Mouse (Mus musculus): ENCODE measurements around the gene Dpf3. TPM values are rescaled to one million over a fixed set of nuclear protein-coding genes. Genes with fewer than 3 reads are reported as not detected.

The Dpf3 gene
- polyA plus RNA-seq, 1 experiment from 2014 or later: 15.5 TPM

GRCm38 (mm10) chr12:83209461-83209860 lies 278.1 kb downstream of the Dpf3 start:
- H3K27ac ChIP-seq (ENCODE audit: low read depth, low read length): peak overlapping the region; percentile 55; the same call in 1 of the 2 replicates
- WGBS: 37% methylated on average over 6 of the region's 6 CpGs
- H3K36me3 ChIP-seq (ENCODE audit: control insufficient read depth, insufficient read depth, low read length): no peaks in the 10 kb centered on the region
- no peak overlapping the region for H3K4me3 ChIP-seq (ENCODE audit: low read length)
- no peaks in the 10 kb centered on the region for H3K9me3 ChIP-seq (ENCODE audit: control insufficient read depth, low read length)
- no peak overlapping the region for H3K9ac ChIP-seq (ENCODE audit: low read depth, low read length)
- H3K27me3 ChIP-seq (ENCODE audit: control insufficient read depth, insufficient read depth, low read length): no peaks in the 10 kb centered on the region
- ATAC-seq (ENCODE audit: low FRiP score, low TSS enrichment): no peak
- H3K4me1 ChIP-seq (ENCODE audit: control insufficient read depth, insufficient read depth, low read length): peaks cover 33% of the 10 kb centered on the region
- H3K4me2 ChIP-seq (replicated peaks; ENCODE audit: low read depth, low read length): no peak overlapping the region

DNA sequence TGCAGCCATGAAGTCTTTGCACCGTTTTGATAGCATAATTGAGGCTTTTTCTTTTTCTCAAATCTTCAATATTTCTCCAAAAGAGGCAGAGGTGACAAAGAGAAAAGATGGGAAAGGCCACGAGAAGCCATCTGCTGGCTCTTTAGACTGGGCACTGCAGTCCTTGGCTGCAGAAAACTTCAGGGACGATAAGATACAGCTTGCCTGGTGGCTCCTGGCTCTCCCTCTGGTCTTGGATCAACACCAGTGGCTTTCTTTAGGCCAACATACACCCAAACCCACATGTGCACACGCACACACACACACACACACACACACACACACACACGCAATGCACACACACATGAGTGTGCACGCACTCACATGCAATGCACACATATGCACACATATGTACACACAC lies 278.7 kb downstream of the Dpf3 start:
- no peak overlapping the region for H3K4me2 ChIP-seq (replicated peaks; ENCODE audit: low read depth, low read length)
- peaks cover 29% of the 10 kb centered on the region for H3K4me1 ChIP-seq (ENCODE audit: control insufficient read depth, insufficient read depth, low read length)
- no peaks in the 10 kb centered on the region for H3K9me3 ChIP-seq (ENCODE audit: control insufficient read depth, low read length)
- peak overlapping the region; percentile 39; the same call in 1 of the 2 replicates for H3K27ac ChIP-seq (ENCODE audit: low read depth, low read length)
- H3K4me3 ChIP-seq (ENCODE audit: low read length): no peak overlapping the region
- 61% methylated on average over 6 of the region's 6 CpGs for WGBS
- no peak for ATAC-seq (ENCODE audit: low FRiP score, low TSS enrichment)
- no peaks in the 10 kb centered on the region for H3K27me3 ChIP-seq (ENCODE audit: control insufficient read depth, insufficient read depth, low read length)
- no peak overlapping the region for H3K9ac ChIP-seq (ENCODE audit: low read depth, low read length)
- H3K36me3 ChIP-seq (ENCODE audit: control insufficient read depth, insufficient read depth, low read length): no peaks in the 10 kb centered on the region

DNA sequence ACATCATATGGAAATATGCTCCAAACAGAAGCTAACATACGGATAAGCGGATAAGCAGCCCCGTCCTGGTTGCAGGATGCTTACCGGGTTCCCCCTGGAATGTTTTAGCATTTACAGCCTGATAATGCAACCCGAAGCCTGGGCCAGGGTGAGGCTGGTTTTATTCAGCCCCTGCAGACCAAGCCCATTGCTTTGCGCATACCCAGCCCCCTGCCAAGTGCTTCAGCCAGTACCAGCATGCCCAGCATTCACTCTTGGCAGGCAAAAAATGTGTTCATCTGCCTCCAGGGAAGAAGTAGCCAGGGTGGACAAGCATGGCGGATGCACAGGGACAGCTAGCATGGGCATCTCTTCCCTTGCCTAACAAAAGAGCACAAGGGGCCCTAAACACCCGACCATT lies 279.5 kb downstream of the Dpf3 start:
- Histone ChIP-seq H3K4me3 (ENCODE audit: low read length) (no peak overlapping the region), H3K9ac (ENCODE audit: low read depth, low read length) (no peak overlapping the region), H3K36me3 (ENCODE audit: control insufficient read depth, insufficient read depth, low read length) (no peaks in the 10 kb centered on the region), H3K9me3 (ENCODE audit: control insufficient read depth, low read length) (no peaks in the 10 kb centered on the region), H3K4me1 (ENCODE audit: control insufficient read depth, insufficient read depth, low read length) (peaks cover 22% of the 10 kb centered on the region), H3K27ac (ENCODE audit: low read depth, low read length) (no peak overlapping the region), H3K4me2 (replicated peaks; ENCODE audit: low read depth, low read length) (no peak overlapping the region), H3K27me3 (ENCODE audit: control insufficient read depth, insufficient read depth, low read length) (no peaks in the 10 kb centered on the region)
- ATAC-seq (ENCODE audit: low FRiP score, low TSS enrichment): no peak
- WGBS: 59% methylated on average over 8 of the region's 8 CpGs

GRCm38 (mm10) chr12:83207481-83207880 lies 280.0 kb downstream of the Dpf3 start:
- H3K36me3 ChIP-seq (ENCODE audit: control insufficient read depth, insufficient read depth, low read length): no peaks in the 10 kb centered on the region
- H3K4me3 ChIP-seq (ENCODE audit: low read length): no peak overlapping the region
- WGBS: 65% methylated on average over 5 of the region's 5 CpGs
- ATAC-seq (ENCODE audit: low FRiP score, low TSS enrichment): no peak
- no peak overlapping the region for H3K4me2 ChIP-seq (replicated peaks; ENCODE audit: low read depth, low read length)
- H3K4me1 ChIP-seq (ENCODE audit: control insufficient read depth, insufficient read depth, low read length): peaks cover 22% of the 10 kb centered on the region
- no peaks in the 10 kb centered on the region for H3K27me3 ChIP-seq (ENCODE audit: control insufficient read depth, insufficient read depth, low read length)
- no peak overlapping the region for H3K27ac ChIP-seq (ENCODE audit: low read depth, low read length)
- no peak overlapping the region for H3K9ac ChIP-seq (ENCODE audit: low read depth, low read length)
- no peaks in the 10 kb centered on the region for H3K9me3 ChIP-seq (ENCODE audit: control insufficient read depth, low read length)

GRCm38 (mm10) chr12:83206866-83207265 lies 280.6 kb downstream of the Dpf3 start:
- WGBS: 62% methylated on average over 6 of the region's 6 CpGs
- no peak overlapping the region for H3K27ac ChIP-seq (ENCODE audit: low read depth, low read length)
- peaks cover 23% of the 10 kb centered on the region for H3K4me1 ChIP-seq (ENCODE audit: control insufficient read depth, insufficient read depth, low read length)
- no peak overlapping the region for H3K9ac ChIP-seq (ENCODE audit: low read depth, low read length)
- no peak overlapping the region for H3K4me3 ChIP-seq (ENCODE audit: low read length)
- H3K4me2 ChIP-seq (replicated peaks; ENCODE audit: low read depth, low read length): no peak overlapping the region
- no peaks in the 10 kb centered on the region for H3K9me3 ChIP-seq (ENCODE audit: control insufficient read depth, low read length)
- no peaks in the 10 kb centered on the region for H3K27me3 ChIP-seq (ENCODE audit: control insufficient read depth, insufficient read depth, low read length)
- no peaks in the 10 kb centered on the region for H3K36me3 ChIP-seq (ENCODE audit: control insufficient read depth, insufficient read depth, low read length)
- no peak for ATAC-seq (ENCODE audit: low FRiP score, low TSS enrichment)

- no peak overlapping the region for H3K9ac ChIP-seq (ENCODE audit: low read depth, low read length)
- H3K27me3 ChIP-seq (ENCODE audit: control insufficient read depth, insufficient read depth, low read length): no peaks in the 10 kb centered on the region
- ATAC-seq (ENCODE audit: low FRiP score, low TSS enrichment): no peak
- H3K4me3 ChIP-seq (ENCODE audit: low read length): no peak overlapping the region
- peaks cover 11% of the 10 kb centered on the region for H3K4me1 ChIP-seq (ENCODE audit: control insufficient read depth, insufficient read depth, low read length)
- H3K27ac ChIP-seq (ENCODE audit: low read depth, low read length): no peak overlapping the region
- WGBS: 60% methylated on average over 5 of the region's 5 CpGs
- no peaks in the 10 kb centered on the region for H3K9me3 ChIP-seq (ENCODE audit: control insufficient read depth, low read length)
- no peaks in the 10 kb centered on the region for H3K36me3 ChIP-seq (ENCODE audit: control insufficient read depth, insufficient read depth, low read length)
- no peak overlapping the region for H3K4me2 ChIP-seq (replicated peaks; ENCODE audit: low read depth, low read length)
Measured at GRCm38 (mm10) chr12:83204361-83204760, 283.2 kb downstream of the Dpf3 start.

GRCm38 (mm10) chr12:83201674-83202073 lies 285.8 kb downstream of the Dpf3 start:
- no peaks in the 10 kb centered on the region for H3K9me3 ChIP-seq (ENCODE audit: control insufficient read depth, low read length)
- H3K36me3 ChIP-seq (ENCODE audit: control insufficient read depth, insufficient read depth, low read length): no peaks in the 10 kb centered on the region
- no peak overlapping the region for H3K4me2 ChIP-seq (replicated peaks; ENCODE audit: low read depth, low read length)
- ATAC-seq (ENCODE audit: low FRiP score, low TSS enrichment): no peak
- no peak overlapping the region for H3K9ac ChIP-seq (ENCODE audit: low read depth, low read length)
- peaks cover 7% of the 10 kb centered on the region for H3K4me1 ChIP-seq (ENCODE audit: control insufficient read depth, insufficient read depth, low read length)
- H3K4me3 ChIP-seq (ENCODE audit: low read length): no peak overlapping the region
- H3K27ac ChIP-seq (ENCODE audit: low read depth, low read length): no peak overlapping the region
- H3K27me3 ChIP-seq (ENCODE audit: control insufficient read depth, insufficient read depth, low read length): no peaks in the 10 kb centered on the region
- WGBS: 23% methylated on average over 3 of the region's 3 CpGs

DNA sequence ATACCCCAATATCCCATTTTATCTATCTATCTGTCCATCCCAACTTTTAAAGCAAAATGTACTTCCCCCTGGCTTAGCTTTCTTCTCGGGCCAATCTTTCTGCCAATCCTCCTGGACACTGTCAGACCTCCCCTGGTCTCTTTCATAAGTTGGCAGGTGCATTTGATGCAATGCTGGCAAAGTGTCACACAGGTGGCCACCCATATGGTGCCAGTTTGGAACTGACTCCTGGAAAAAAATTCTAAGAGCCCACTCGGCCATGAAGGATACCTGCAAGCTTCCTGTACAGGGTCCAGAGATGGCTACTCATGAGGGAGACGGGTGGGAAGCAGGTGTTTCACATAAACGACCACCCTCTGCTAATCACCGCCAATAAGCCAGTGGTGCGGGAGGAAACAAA lies 307.0 kb downstream of the Dpf3 start:
- Histone ChIP-seq H3K27me3 (ENCODE audit: control insufficient read depth, insufficient read depth, low read length) (no peaks in the 10 kb centered on the region), H3K36me3 (ENCODE audit: control insufficient read depth, insufficient read depth, low read length) (no peaks in the 10 kb centered on the region), H3K9me3 (ENCODE audit: control insufficient read depth, low read length) (no peaks in the 10 kb centered on the region), H3K9ac (ENCODE audit: low read depth, low read length) (no peak overlapping the region), H3K4me1 (ENCODE audit: control insufficient read depth, insufficient read depth, low read length) (no peaks in the 10 kb centered on the region), H3K4me2 (replicated peaks; ENCODE audit: low read depth, low read length) (no peak overlapping the region), H3K4me3 (ENCODE audit: low read length) (no peak overlapping the region), H3K27ac (ENCODE audit: low read depth, low read length) (no peak overlapping the region)
- ATAC-seq (ENCODE audit: low FRiP score, low TSS enrichment): no peak
- 72% methylated on average over 6 of the region's 6 CpGs for WGBS

- WGBS: 90% methylated on average over 1 of the region's 1 CpGs
- no peaks in the 10 kb centered on the region for H3K9me3 ChIP-seq (ENCODE audit: control insufficient read depth, low read length)
- no peak for ATAC-seq (ENCODE audit: low FRiP score, low TSS enrichment)
- no peak overlapping the region for H3K9ac ChIP-seq (ENCODE audit: low read depth, low read length)
- H3K4me1 ChIP-seq (ENCODE audit: control insufficient read depth, insufficient read depth, low read length): no peaks in the 10 kb centered on the region
- no peaks in the 10 kb centered on the region for H3K27me3 ChIP-seq (ENCODE audit: control insufficient read depth, insufficient read depth, low read length)
- H3K27ac ChIP-seq (ENCODE audit: low read depth, low read length): no peak overlapping the region
- H3K4me2 ChIP-seq (replicated peaks; ENCODE audit: low read depth, low read length): no peak overlapping the region
- no peaks in the 10 kb centered on the region for H3K36me3 ChIP-seq (ENCODE audit: control insufficient read depth, insufficient read depth, low read length)
- no peak overlapping the region for H3K4me3 ChIP-seq (ENCODE audit: low read length)
Measured at GRCm38 (mm10) chr12:83179860-83180259, 307.7 kb downstream of the Dpf3 start.

GRCm38 (mm10) chr12:83178770-83179169 lies 308.7 kb downstream of the Dpf3 start:
- ATAC-seq (ENCODE audit: low FRiP score, low TSS enrichment): no peak
- 41% methylated on average over 2 of the region's 2 CpGs for WGBS

More at GRCm38 (mm10) chr12:83178770-83179169, 308.7 kb downstream of the Dpf3 start:
- Histone ChIP-seq H3K9me3 (ENCODE audit: control insufficient read depth, low read length) (no peaks in the 10 kb centered on the region), H3K9ac (ENCODE audit: low read depth, low read length) (no peak overlapping the region), H3K4me3 (ENCODE audit: low read length) (no peak overlapping the region), H3K36me3 (ENCODE audit: control insufficient read depth, insufficient read depth, low read length) (no peaks in the 10 kb centered on the region), H3K4me1 (ENCODE audit: control insufficient read depth, insufficient read depth, low read length) (no peaks in the 10 kb centered on the region), H3K4me2 (replicated peaks; ENCODE audit: low read depth, low read length) (no peak overlapping the region), H3K27ac (ENCODE audit: low read depth, low read length) (no peak overlapping the region), H3K27me3 (ENCODE audit: control insufficient read depth, insufficient read depth, low read length) (no peaks in the 10 kb centered on the region)

Data from kidney, embryonic 14.5 days (tissue).